Mouse (Mus musculus) forelimb bud, embryonic 11.5 days (tissue): ENCODE results near the gene Ampd2.
A peak's percentile ranks its signal among the peaks of the same experiment; 100 is the strongest.

Experiments used
- DNase-seq: peaks from one replicate; pipeline ENCODE4 v3.0.0-alpha.2; 2012; ENCODE audit warnings: low read depth, low spot score

The Ampd2 gene

DNA sequence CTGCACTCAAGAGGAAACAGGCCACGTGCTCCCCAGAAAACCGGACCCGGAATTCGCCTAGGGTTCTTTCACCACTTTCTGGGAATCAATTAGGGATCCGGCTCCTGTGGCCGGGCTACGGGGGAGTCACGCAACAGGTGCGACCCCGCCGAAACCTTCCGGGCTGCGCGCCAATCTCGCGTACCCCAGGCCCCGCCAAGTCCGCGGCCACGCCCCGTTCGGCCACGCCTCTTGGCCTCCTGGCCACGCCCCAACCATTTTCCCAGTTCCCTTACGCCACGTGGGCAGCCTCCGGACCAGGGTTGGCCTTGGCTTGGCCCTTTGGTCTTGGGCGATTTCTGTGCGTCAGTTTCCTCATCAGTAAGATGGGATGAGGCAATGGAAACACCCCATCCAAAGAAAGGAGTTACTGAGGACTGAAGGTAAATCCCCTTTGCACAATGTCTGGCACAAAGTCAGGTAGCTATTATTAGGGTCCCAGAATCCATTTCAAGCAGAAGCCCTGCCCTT is at the start of gene Ampd2:
TSS of gene Ampd2 (minus strand) at position 182 of the 510 bp plus-strand sequence.
- DNase-seq, result peak; percentile 77

- no peak for DNase-seq
These were observed 48.2 kb upstream of the Ampd2 start for GRCm38 (mm10) chr3:108134701-108135100.

DNA sequence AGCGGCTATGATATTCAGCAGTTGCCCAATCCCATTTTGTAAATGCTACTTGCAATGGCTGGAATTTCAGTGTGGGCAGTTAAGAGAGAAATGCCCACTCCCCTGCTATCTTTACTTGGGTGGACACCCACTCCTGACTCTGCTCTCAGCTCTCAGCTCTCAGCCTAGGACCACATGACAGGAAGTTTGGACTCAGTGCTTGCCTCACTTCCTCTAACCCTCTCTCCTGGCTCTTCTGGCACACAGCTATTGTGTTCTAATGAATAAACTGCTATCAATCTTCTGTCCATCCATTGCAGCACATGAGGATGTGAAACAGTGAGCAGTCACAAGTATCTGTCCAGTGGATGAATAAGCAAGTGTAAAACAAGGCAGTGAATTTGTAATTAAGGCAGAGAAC is 46.0 kb upstream of the Ampd2 start:
- DNase-seq, result no peak

GRCm38 (mm10) chr3:108131821-108132220 is 45.4 kb upstream of the Ampd2 start:
- DNase-seq, result no peak

DNA sequence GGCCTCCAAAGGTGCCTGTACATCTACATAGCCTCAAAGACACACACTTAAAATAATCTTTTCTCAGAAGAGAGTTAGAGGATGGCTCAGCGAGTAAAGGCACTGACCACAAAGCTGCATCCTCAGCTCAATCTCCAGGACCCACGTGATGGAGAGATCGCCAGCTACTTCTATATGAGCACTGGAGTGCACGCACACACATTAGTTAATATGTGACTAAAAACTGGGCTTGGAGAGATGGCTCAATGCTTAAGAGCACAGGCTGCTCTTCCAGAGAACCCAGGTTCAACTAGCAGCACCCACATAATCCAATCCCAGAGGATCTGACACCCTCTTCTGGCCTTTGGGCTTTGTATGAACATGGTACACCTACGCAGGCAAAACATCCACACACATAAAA is 44.8 kb upstream of the Ampd2 start:
- no peak for DNase-seq

GRCm38 (mm10) chr3:108129804-108130203 is 43.4 kb upstream of the Ampd2 start:
- no peak for DNase-seq

DNA sequence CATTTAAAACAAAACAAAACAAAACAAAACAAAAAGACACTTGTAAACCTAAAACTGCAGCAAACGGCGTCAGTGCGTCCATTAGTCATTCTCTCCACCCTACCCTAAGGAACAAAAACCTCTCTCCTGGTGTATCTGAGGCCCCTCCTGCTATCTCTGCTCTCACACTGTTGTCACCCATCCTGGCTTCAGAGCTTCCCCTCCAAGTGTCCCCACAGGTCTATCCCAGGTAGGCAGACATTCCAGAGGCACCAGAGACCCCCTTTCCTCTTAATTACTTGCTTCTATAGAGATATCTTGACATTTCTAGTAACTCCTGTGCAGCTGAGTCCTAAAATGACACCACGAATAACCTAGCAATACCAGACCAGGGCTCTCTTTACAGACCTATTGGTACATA is 42.9 kb upstream of the Ampd2 start:
- DNase-seq, result no peak

DNA sequence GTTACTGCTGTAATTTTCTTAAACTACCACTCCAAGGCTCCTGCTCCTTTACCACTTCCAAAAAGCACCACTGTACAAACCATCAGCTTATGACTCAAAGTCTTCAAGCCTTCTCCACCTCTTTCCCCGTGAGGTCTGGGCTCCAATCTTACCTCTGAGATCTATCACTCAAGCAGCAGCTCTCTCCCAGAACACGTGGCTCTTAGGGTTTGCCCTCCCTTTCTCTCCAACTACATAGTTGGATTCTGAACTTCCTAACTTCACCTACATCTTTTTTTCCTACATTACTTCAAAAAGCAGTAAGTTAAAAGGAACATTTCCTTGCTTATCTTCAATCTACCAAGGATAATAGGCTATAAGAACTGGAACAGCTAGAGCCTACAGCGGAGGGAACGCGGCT is 42.1 kb upstream of the Ampd2 start:
- no peak for DNase-seq

- no peak for DNase-seq
These were observed 39.9 kb upstream of the Ampd2 start for GRCm38 (mm10) chr3:108126327-108126726.

DNA sequence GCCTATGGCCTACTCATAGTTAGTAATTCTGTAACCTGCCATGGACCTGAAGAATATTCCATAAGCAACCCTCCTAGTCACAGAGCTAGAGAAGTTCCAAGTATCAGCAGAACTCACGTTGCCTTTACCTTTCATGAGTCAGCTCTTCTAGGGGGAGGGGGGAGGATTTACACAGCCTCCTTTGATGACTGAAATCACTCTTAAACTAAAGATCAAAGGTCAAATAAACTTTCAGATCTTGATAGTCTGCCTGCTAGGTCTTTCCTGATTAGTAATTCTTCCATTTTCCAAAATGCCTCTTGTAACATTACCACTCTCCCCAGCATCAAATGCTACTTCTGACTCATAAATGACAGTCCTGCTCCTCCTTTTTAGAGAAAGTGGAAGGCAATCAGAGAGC is 37.7 kb upstream of the Ampd2 start:
- DNase-seq, result no peak

GRCm38 (mm10) chr3:108123242-108123641 is 36.8 kb upstream of the Ampd2 start:
- DNase-seq, result no peak

- DNase-seq, result no peak
These were observed 34.6 kb upstream of the Ampd2 start for GRCm38 (mm10) chr3:108121101-108121500.

DNA sequence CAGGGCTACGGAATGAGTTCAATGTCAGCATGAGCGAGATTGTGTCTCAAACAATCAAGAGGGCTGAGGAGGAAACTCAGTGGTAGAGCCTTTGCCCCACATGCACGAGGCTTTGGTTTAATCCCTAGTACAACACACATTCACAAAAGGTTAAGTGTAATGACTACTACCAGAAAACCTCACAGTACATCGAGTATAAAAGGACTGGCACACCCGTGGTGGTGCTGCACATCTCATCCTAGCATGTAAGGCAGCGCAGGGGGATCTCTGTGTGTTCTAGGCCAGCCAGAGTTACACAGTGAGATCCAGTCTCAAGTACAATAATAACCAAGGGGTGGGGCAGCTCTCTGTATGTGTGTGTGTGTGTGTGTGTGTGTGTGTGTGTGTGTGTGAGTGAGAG is 31.0 kb upstream of the Ampd2 start:
- no peak for DNase-seq

DNA sequence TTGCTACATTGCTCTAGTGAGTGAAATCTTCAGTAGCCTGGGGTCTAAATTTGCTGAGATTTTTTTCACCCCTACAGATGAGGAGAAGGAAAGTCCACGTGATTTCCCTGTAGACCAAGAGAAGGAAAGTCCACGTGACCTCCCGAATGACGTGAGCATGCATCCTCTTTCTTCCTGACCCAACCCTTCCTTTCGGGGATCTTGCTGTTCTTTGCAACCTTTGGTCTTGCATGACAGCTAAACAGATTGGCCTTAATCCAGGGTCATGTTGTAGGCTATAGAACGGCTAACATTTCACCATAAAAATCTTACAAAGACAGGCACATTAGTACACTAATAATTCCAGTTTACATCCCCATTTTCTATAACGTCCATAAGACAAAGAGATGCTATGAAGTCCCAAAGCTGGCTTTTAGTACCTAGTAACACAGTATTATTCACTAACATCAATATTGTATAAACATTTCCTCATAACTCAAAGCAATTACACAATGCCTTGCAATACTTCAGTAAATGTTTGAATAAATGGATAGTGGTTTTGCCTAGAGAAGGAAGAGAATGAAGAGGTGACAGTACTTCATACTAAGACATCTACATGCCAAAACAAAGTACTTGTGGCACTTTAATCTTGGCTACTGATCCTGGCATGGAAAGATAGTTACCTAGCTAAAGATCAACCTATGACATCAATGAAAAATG is 27.3 kb upstream of the Ampd2 start:
- DNase-seq, result no peak

- DNase-seq, result no peak
These were observed 26.2 kb upstream of the Ampd2 start for GRCm38 (mm10) chr3:108112666-108113065.

DNA sequence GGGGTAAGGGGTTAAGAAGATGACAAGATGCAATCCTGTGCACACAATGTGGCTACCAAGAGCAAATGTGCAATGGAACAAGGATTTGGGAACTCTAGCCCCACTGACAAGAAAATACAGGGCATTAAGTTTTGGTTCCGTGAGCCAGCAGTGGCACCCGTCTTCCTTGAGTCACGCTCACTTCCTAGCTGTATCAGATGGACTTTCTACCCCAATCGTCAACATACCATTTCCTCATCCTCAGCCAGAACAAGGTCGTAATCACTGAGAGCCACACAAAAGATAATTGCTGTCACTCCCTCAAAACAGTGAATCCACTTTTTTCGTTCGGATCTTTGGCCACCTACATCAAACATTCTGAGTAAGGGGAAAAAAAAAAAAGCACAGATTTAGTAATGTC is 25.8 kb upstream of the Ampd2 start:
- DNase-seq, result no peak

DNA sequence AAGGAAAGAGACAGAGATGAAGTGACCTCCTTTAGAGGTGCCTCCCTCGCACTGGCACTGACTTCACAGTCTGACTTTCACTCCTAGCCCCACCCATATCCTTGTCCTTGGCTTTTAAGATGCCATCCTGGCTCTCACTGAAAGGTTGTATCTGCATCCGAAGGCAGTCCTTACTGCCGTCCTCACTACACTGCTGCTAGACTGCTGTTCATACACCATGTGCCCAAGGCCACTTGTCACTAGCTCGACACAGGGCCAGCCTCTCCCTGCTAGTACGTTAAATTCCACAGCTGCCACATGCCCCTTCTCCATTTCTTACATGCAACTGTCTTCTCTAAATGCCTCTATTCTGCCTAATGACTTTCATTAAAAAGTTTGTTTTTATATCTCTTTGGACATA is 24.9 kb upstream of the Ampd2 start:
- no peak for DNase-seq

- DNase-seq, result no peak
These were observed 18.8 kb upstream of the Ampd2 start for GRCm38 (mm10) chr3:108105281-108105680.

GRCm38 (mm10) chr3:108102075-108102474 is 15.6 kb upstream of the Ampd2 start:
- no peak for DNase-seq

DNA sequence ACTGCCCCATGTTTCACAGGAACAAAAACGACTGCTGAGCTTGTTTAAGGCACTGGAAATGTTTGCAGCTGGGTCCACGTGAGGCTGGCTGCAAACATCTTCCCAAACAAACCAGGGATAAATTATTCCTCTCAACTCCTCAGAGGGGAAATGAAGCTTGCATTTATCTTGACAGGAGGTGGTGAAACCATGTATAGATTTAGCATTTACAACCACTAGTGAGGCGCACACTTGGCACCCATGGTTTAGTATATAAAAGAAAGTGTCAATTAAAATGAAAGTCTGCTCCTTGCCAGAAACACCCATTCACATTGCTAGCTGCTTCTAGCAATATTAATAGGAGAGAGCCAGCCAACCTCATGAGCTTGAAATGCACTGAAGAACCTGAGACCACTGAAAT is 15.1 kb upstream of the Ampd2 start:
- no peak for DNase-seq

DNA sequence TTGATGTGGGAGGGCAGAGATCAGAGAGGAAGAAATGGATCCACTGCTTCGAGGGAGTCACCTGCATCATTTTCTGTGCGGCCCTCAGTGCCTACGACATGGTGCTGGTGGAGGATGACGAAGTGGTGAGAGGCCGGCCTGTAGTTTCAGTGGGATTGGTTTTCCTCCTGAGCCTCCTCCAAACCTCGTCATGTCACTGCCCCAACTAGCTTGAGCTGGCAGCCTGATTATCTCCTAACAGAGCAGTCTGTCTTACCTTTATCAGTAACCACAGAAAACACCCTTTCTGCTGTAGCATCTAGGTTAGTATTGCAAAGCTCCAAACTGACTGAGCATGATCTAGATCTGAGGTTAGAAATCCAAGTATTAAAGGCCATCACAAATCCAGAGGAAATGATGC is 11.9 kb upstream of the Ampd2 start:
- no peak for DNase-seq

DNA sequence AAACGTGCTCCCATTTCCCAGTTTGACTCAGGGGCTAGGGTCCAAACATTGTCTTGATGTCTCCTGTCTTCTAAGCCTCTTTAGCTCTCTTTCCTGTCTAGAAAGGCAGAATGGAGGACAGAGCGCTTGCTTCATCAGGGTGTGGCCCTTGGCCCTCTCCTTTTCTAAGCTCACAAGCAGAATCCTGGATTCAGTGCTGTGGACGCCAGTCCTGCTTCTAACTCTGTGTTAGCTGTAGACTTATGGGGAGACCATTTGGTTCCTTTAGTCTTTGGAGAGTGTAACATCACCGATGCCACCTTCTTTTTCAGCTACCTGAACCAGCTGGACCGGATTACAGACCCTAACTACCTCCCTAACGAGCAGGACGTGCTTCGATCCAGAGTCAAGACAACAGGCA is 11.2 kb upstream of the Ampd2 start:
- no peak for DNase-seq

DNA sequence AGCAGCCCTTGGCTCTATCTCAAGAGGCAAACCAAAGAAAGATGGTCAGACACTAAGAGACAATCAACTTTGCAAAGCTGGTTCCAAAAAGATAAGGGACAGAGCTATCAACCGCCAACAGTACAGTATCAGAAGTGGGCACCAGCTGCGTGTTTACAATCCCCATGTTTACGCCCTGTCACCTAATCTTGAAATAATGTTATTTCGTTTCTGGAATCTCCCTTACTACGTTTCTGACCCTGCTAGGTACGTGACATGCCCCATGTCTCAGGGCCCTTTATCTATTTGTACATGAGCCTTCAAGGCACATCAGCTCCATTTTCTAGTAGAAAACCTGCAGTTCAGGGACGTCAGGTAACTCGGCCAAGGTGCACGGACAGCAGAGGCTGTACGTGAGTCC is 10.3 kb upstream of the Ampd2 start:
- no peak for DNase-seq

- DNase-seq, result no peak
These were observed 9.8 kb upstream of the Ampd2 start for GRCm38 (mm10) chr3:108096226-108096625.
